Mouse (Mus musculus): ENCODE measurements around the gene Wdr18. TPM values are rescaled to one million over a fixed set of nuclear protein-coding genes. Genes with fewer than 3 reads are reported as not detected.

Wdr18 gene
- polyA plus RNA-seq, 1 experiment from 2014 or later = 87.5 TPM

DNA sequence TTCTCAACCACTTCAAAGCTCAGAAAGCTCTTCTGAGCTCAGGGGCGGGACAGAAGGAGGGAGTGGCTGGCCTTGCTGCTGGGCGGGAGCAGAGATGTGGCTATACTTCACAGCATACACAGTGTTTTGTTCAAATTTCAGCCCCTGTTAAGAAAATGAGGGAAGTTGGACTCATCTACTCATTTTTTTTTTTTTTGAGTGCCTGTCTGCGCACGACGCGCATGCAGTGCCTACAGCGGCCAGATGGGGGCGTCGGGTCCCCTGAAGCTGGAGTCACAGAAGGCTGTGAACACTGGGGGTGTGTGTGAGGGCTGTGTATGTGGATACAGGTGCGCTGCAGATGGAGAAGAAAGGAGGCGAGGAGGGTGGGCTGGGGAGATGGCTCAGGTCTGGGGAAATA, 27.0 kb downstream of the Wdr18 start:
- Histone ChIP-seq H3K9me3 (no peaks in the 10 kb centered on the region), H3K36me3 (replicated peaks) (no peaks in the 10 kb centered on the region), H3K4me2 (peak overlapping the region; percentile 19), H3K27ac (no peak overlapping the region), H3K4me1 (peaks cover 43% of the 10 kb centered on the region), H3K4me3 (peak overlapping the region; percentile 8; the same call in 1 of the 2 replicates), H3K9ac (no peak overlapping the region), H3K27me3 (replicated peaks) (peaks cover 42% of the 10 kb centered on the region)
- no peak for ATAC-seq (replicated peaks)
- WGBS = 3% methylated on average over 11 of the region's 11 CpGs

DNA sequence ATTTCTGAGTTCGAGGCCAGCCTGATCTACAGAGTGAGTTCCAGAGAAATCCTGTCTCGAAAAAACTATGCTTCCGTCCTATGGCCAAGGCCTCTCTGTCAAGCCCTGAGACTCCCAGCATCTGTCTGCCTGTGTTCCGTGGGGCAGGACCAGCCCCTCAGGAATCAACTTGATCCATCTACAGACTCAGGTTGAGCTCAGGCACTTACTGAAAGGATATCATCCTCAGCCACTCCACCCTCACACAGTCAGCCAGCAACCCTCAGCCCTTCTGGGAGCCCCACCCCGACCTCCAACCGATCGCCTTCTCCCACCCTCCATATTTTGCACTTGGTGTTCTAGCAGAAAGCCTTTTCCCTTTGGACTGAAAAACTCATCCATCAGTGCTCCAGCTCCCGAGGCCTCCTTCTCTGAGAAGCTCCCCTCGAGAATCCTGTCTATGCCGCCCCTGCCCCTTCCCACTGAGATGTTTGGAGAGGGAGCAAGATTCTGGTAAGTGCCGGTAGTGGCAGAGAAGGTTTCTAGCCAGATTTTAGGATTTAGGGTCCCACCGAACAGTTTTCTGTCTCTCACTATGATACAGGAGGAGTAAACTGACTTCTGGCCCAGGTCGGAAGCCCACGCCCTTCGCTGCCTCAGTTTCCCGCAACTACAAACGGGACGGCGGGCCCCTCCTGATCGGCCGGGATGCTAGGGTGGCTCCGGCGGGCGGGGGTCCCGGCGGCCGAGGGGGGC, 28.0 kb downstream of the Wdr18 start:
- peaks cover 35% of the 10 kb centered on the region for H3K4me1 ChIP-seq
- peak overlapping the region; percentile 23 for H3K9ac ChIP-seq
- no peaks in the 10 kb centered on the region for H3K36me3 ChIP-seq (replicated peaks)
- no peaks in the 10 kb centered on the region for H3K9me3 ChIP-seq
- WGBS = 13% methylated on average over 27 of the region's 27 CpGs
- H3K27me3 ChIP-seq (replicated peaks) = peaks cover 42% of the 10 kb centered on the region
- ATAC-seq (replicated peaks) = no peak
- peak overlapping the region; percentile 56 for H3K4me2 ChIP-seq
- peak overlapping the region; percentile 40 for H3K4me3 ChIP-seq
- H3K27ac ChIP-seq = no peak overlapping the region

DNA sequence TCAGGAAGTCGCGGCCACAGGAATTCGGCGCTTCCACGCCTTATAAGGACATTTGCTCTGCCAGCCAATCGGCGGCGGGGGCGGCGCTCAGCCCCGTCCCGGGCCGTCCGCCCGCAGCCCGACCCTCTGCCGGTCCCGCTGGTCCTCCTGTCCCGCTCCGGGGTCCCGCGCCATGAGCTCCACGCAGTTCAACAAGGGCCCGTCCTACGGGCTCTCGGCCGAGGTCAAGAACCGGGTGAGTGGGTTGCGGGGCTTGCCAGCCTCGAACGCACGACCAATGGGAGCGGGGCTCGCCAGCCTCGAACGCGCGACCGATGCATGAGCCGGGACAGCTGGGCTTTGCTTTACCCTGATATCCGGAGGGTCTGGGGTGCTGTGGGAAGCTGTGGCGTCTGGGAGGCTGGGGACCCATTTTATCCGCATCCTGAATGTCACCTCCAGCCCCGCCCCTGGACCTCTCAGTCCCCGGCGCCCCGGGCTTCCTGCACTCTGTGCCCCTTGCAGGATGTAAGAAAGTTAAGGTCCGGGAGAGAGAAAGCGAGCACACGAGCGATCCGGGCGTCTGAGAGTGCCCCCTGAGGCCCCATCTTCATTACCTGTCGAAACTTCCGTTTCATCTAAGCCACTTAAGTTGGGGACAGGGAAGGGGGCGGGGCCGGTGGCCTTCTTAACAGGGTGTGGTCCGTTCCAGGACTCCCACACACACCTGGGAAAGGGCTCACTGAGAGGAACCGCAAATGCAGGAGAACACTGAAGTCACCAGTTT, 28.7 kb downstream of the Wdr18 start, which contains the start of gene Cnn2:
Gene Cnn2, plus strand, starts transcription at position 79 of the 766 bp plus-strand sequence.
- no peaks in the 10 kb centered on the region for H3K9me3 ChIP-seq
- peaks cover 42% of the 10 kb centered on the region for H3K27me3 ChIP-seq (replicated peaks)
- 2% methylated on average over 59 of the region's 59 CpGs for WGBS
- ATAC-seq (replicated peaks) = no peak
- H3K4me3 ChIP-seq = peak within 1 kb of the TSS; percentile 40
- H3K9ac ChIP-seq = peak within 1 kb of the TSS; percentile 23
- H3K4me1 ChIP-seq = peaks cover 27% of the 10 kb centered on the region
- no peaks in the 10 kb centered on the region for H3K36me3 ChIP-seq (replicated peaks)
- peak within 1 kb of the TSS; percentile 56 for H3K4me2 ChIP-seq
- H3K27ac ChIP-seq = no peak within 1 kb of the TSS

DNA sequence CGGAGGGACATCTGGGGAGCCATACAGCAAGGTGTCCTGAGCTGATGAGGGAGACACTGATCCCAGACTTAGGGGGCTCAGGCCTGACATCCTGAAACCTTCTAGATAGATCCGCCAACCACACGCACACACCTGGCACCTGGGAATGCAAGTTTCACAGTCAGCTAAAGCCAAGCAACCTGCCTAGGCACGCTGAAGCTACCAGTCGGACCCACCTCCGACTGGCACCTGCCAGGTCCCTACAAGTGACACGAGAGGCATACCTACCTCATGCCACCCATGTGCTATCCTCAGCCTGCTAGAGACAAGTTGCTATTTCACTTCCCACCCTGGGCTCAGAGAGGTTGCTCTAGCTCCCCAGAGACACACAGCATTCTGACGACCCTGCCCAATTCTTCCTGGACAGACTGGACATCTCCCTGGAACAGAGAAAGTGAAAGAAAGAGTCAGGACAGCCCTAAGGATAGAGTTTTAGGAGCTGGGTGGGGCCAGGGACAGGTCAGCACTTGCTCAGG, 29.4 kb downstream of the Wdr18 start:
- no peak for ATAC-seq (replicated peaks)
- peaks cover 27% of the 10 kb centered on the region for H3K4me1 ChIP-seq
- H3K4me2 ChIP-seq = peak overlapping the region; percentile 56; the same call in 1 of the 2 replicates
- H3K27me3 ChIP-seq (replicated peaks) = peaks cover 42% of the 10 kb centered on the region
- H3K9ac ChIP-seq = no peak overlapping the region
- H3K4me3 ChIP-seq = peak overlapping the region; percentile 40
- no peaks in the 10 kb centered on the region for H3K9me3 ChIP-seq
- 34% methylated on average over 8 of the region's 8 CpGs for WGBS
- H3K27ac ChIP-seq = no peak overlapping the region
- H3K36me3 ChIP-seq (replicated peaks) = no peaks in the 10 kb centered on the region

DNA sequence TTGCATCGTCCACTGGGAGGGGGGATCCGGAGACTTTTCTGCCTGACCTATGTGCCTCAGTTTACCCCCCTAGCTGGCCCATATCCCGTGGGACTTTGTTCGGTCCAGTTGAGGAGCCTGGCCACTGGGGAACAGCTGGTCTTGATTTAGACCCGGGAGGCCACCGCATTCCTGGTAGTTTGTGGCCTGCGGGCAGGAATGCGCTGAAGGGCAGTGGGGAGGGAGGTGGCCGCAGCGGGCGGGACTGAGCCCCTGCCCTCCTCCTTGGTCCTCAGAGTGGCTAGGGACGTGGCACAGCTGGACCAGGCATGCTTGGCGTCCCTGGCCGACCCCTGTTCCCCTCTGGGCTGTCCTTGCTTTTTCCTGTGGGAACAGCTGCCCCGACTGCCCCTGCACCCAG, 29.9 kb downstream of the Wdr18 start:
- Histone ChIP-seq H3K36me3 (replicated peaks) (no peaks in the 10 kb centered on the region), H3K27ac (no peak overlapping the region), H3K27me3 (replicated peaks) (peaks cover 42% of the 10 kb centered on the region), H3K4me3 (peak overlapping the region; percentile 10; the same call in 1 of the 2 replicates), H3K4me2 (no peak overlapping the region), H3K4me1 (peaks cover 27% of the 10 kb centered on the region), H3K9ac (no peak overlapping the region), H3K9me3 (no peaks in the 10 kb centered on the region)
- 14% methylated on average over 15 of the region's 15 CpGs for WGBS
- ATAC-seq (replicated peaks) = no peak

DNA sequence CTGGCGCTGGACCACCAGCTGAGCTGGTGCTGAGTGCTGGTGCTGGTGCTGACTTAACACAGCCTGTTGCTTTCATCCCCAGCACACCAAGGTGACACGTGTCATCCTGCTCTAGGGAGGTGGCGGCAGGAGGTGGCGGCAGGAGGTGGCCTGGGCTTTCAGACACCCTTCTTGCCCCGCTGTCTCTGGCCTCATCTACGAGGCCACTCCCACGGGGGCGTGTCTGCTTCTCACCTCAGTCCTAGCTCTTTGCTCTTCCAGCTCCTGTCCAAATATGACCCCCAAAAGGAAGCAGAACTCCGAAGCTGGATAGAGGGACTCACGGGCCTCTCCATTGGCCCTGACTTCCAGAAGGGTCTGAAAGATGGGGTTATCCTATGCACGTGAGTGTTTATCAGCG, 31.1 kb downstream of the Wdr18 start:
- no peaks in the 10 kb centered on the region for H3K36me3 ChIP-seq (replicated peaks)
- H3K4me2 ChIP-seq = no peak overlapping the region
- H3K4me1 ChIP-seq = peaks cover 30% of the 10 kb centered on the region
- WGBS = 53% methylated on average over 12 of the region's 12 CpGs
- peaks cover 42% of the 10 kb centered on the region for H3K27me3 ChIP-seq (replicated peaks)
- H3K4me3 ChIP-seq = no peak overlapping the region
- no peak overlapping the region for H3K27ac ChIP-seq
- no peaks in the 10 kb centered on the region for H3K9me3 ChIP-seq
- no peak for ATAC-seq (replicated peaks)
- H3K9ac ChIP-seq = no peak overlapping the region

DNA sequence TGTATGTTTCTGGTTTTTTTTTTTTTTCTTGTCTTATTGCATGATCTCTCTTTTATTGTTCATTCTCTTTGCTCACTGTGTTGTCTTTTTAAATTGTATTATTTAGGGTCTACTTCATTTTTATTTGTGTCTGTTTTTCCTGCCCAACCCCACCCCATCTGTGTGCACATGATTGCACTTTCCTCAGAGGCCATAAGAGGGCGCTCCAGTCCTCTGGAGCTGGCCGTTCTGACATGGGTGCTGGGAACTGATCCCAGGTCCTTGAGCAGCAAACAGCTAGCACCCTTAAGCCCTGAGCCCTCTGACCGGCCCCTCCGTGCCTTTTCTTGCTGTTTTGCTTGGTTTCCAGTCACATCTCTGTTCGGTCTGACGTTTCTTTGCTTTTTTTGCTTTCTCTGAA, 31.6 kb downstream of the Wdr18 start:
- no peaks in the 10 kb centered on the region for H3K9me3 ChIP-seq
- WGBS = 89% methylated on average over 6 of the region's 6 CpGs
- no peak overlapping the region for H3K9ac ChIP-seq
- H3K27me3 ChIP-seq (replicated peaks) = peaks cover 42% of the 10 kb centered on the region
- H3K4me2 ChIP-seq = no peak overlapping the region
- no peak for ATAC-seq (replicated peaks)
- no peaks in the 10 kb centered on the region for H3K36me3 ChIP-seq (replicated peaks)
- H3K4me1 ChIP-seq = peaks cover 28% of the 10 kb centered on the region
- H3K27ac ChIP-seq = no peak overlapping the region
- H3K4me3 ChIP-seq = no peak overlapping the region

DNA sequence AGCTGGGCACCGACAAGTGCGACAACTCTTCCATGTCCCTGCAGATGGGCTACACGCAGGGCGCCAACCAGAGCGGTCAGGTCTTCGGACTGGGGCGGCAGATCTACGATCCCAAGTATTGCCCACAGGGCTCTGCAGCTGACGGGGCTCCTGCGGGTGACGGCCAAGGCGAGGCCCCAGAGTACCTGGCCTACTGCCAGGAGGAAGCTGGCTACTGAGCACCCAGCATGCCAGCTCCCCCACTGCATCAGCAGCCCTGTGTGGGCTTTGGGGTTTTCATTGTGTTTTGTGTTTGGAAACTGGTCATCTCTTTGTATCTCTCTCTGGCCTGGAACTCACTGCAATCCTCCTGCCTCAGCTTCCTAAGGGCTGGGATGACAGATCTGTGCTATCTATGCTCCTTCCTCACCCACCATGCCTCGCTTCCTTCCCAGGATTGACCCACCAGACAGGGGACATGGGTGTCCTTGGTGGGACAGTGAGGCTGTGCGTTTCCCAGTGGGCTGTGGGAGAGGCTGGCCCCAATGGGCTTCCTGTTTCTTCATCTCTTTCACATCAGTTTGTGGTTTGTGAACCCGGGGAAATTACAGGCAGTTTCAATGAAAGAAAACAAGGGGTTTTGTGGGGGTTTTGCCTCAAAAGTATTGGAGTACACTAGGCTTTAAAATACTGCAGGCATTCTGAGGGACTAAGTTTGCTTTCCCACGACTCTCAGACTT, 34.6 kb downstream of the Wdr18 start:
- no peak overlapping the region for H3K4me2 ChIP-seq
- no peak overlapping the region for H3K9ac ChIP-seq
- no peaks in the 10 kb centered on the region for H3K9me3 ChIP-seq
- H3K4me3 ChIP-seq = no peak overlapping the region
- ATAC-seq (replicated peaks) = no peak
- 87% methylated on average over 16 of the region's 16 CpGs for WGBS
- peaks cover 25% of the 10 kb centered on the region for H3K4me1 ChIP-seq
- H3K27me3 ChIP-seq (replicated peaks) = peaks cover 13% of the 10 kb centered on the region
- H3K27ac ChIP-seq = no peak overlapping the region
- H3K36me3 ChIP-seq (replicated peaks) = no peaks in the 10 kb centered on the region

DNA sequence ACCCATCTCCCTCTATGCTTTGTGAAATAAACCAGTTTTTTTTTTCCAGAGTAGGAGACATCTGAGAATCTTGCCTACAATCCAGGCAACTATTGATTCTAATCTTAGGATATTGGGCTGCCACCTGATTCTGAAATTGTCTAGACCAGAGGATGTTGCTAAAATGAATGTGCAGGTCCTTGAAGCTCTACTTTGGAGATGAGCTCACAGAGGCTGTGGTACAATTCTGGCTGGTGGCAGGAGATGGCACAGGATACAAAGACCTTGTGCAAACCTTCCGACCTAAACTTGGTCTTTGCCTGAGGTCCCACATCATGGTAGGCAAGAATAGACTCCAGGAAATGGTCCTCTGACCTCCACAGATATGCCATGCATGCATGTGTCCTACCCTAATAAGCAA, 35.7 kb downstream of the Wdr18 start:
- peaks cover 25% of the 10 kb centered on the region for H3K4me1 ChIP-seq
- H3K27ac ChIP-seq = no peak overlapping the region
- 92% methylated on average over 1 of the region's 1 CpGs for WGBS
- peak overlapping the region; percentile 87; the same call in 1 of the 2 replicates for H3K4me2 ChIP-seq
- peak overlapping the region; percentile 54; the same call in 1 of the 2 replicates for H3K4me3 ChIP-seq
- ATAC-seq (replicated peaks) = no peak
- H3K27me3 ChIP-seq (replicated peaks) = peaks cover 7% of the 10 kb centered on the region
- H3K9ac ChIP-seq = no peak overlapping the region
- H3K36me3 ChIP-seq (replicated peaks) = no peaks in the 10 kb centered on the region
- no peaks in the 10 kb centered on the region for H3K9me3 ChIP-seq

DNA sequence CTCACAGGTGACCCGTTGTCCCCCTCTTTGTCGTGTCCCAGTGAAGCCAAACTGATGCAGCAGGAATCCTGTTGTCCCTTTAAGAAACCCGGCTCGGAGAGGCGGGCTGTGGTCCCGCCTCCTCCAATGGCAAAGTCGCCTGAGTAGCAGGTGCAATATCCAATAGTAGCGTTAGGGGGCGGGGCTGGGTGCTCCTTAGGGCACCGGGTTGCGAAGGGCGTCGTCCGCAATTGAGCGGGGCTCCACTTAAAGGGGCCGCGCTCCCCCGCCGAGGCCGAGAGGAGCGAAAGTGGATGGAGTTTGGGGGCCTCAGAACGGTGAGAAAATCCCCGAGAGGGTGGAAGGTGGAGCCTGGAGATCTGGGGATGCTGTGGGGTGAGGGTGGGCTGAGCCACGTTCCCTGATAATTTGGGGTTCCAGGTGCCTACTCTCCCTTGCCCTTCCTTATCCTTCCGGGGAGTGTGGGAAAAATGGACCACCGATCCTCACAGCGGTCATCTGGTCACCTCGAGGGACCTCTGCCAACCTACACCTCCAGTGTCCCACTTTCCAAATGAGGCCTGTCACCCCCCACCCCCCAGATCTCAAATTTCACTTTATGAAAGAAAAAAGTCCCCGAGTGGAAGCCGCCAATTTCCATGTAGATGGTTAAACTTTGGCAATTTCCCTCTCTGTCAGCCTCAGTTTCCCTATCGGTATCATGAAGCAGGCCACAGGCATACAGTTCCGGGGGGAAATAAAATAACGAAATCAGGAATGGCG, 36.5 kb downstream of the Wdr18 start, which contains the start of gene Abca7:
Gene Abca7, plus strand, starts transcription at position 223 of the 762 bp plus-strand sequence.
- no peaks in the 10 kb centered on the region for H3K36me3 ChIP-seq (replicated peaks)
- peak; percentile 85 for ATAC-seq (replicated peaks)
- peaks cover 25% of the 10 kb centered on the region for H3K4me1 ChIP-seq
- H3K4me3 ChIP-seq = peak within 1 kb of the TSS; percentile 54
- peak within 1 kb of the TSS; percentile 50 for H3K9ac ChIP-seq
- no peaks in the 10 kb centered on the region for H3K9me3 ChIP-seq
- peaks cover 4% of the 10 kb centered on the region; the same call in 1 of the 2 replicates for H3K27me3 ChIP-seq (replicated peaks)
- H3K27ac ChIP-seq = peak within 1 kb of the TSS; percentile 66
- H3K4me2 ChIP-seq = peak within 1 kb of the TSS; percentile 87
- WGBS = under 1% methylated on average over 34 of the region's 34 CpGs

DNA sequence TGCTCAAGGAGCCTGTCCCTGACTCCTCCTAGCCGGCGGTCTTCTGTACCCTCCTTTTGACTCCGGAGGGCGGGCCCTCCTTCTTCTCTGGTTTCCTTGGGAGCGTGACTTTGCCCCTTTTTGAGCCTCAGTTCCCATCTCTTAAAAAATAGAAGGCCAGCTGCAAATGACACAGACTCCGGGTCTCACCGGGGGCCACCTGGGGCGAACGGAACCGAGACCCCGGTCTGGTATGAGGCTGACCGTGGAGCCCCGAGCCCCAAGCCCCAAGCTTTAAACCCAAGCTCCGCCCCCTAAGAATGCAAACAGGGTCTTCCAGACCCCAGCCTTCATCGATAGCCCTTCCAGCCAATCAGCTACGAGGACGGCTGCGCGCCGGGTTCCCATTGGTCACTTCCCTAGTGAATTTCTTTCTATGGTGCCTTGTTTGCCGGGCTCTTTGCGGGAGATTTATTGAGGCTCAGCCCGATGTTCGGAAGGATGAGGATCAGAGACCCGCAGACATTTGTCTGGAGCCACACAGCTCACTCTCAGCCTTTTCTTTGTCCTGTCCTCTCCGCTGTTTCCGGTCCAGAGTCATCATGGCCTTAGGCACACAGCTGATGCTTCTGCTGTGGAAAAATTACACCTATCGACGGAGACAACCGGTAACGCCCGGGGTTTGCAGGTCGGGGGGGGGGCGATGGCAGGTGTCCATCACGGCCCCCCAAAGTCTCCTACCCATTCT, 37.2 kb downstream of the Wdr18 start:
- Histone ChIP-seq H3K4me2 (peak overlapping the region; percentile 87), H3K9ac (peak overlapping the region; percentile 32; the same call in 1 of the 2 replicates), H3K4me3 (peak overlapping the region; percentile 54), H3K27ac (peak overlapping the region; percentile 66), H3K27me3 (replicated peaks) (peaks cover 11% of the 10 kb centered on the region; the same call in 1 of the 2 replicates), H3K9me3 (no peaks in the 10 kb centered on the region), H3K36me3 (replicated peaks) (no peaks in the 10 kb centered on the region), H3K4me1 (peaks cover 25% of the 10 kb centered on the region)
- WGBS = under 1% methylated on average over 35 of the region's 35 CpGs
- ATAC-seq (replicated peaks) = peak; percentile 74

Measured in midbrain, embryonic 15.5 days (tissue).